Mouse (Mus musculus): ENCODE results near the gene Trpc1. TPM values are rescaled to one million over a fixed set of nuclear protein-coding genes. Genes with fewer than 3 reads are reported as not detected.

Gene Trpc1
- polyA plus RNA-seq, 1 experiment from 2014 or later, result 3.6 TPM

GRCm38 (mm10) chr9:95668306-95668705 lies 81.9 kb downstream of the Trpc1 start:
- no peak overlapping the region for H3K4me3 ChIP-seq (replicated peaks)
- H3K4me1 ChIP-seq, result no peaks in the 10 kb centered on the region
- WGBS, result 66% methylated on average over 5 of the region's 5 CpGs
- H3K36me3 ChIP-seq, result no peaks in the 10 kb centered on the region
- peaks cover 4% of the 10 kb centered on the region for H3K9me3 ChIP-seq (replicated peaks)
- H3K9ac ChIP-seq, result no peak overlapping the region
- H3K27me3 ChIP-seq, result no peaks in the 10 kb centered on the region
- H3K27ac ChIP-seq, result no peak overlapping the region
- no peak overlapping the region for H3K4me2 ChIP-seq
- ATAC-seq (replicated peaks; ENCODE audit: low FRiP score), result no peak

GRCm38 (mm10) chr9:95667836-95668235 lies 82.3 kb downstream of the Trpc1 start:
- H3K4me2 ChIP-seq, result no peak overlapping the region
- WGBS, result 61% methylated on average over 9 of the region's 9 CpGs

DNA sequence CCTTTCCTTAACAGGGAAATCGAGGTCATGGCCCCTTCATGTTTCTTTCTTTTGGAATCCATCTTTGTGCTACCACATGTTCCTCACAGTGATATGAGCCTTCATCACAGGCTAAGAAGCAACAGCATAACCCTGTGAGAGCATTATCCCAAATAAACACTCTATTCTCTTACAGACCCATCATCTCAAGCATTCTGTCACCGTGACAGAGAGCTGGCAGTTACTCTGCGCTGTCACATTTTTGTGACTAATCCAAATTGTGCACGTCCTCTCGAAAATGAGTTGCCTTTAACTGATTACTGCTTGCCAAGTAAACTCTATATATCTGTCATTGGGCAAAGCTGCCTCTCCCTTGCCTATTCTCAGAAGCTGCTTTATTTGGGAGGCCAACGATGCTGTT lies 84.3 kb downstream of the Trpc1 start:
- Histone ChIP-seq H3K9me3 (replicated peaks) (no peaks in the 10 kb centered on the region), H3K9ac (no peak overlapping the region), H3K4me3 (replicated peaks) (no peak overlapping the region), H3K4me1 (no peaks in the 10 kb centered on the region), H3K4me2 (no peak overlapping the region), H3K36me3 (no peaks in the 10 kb centered on the region), H3K27ac (no peak overlapping the region), H3K27me3 (no peaks in the 10 kb centered on the region)
- ATAC-seq (replicated peaks; ENCODE audit: low FRiP score), result no peak
- WGBS, result 82% methylated on average over 6 of the region's 6 CpGs

More at GRCm38 (mm10) chr9:95667836-95668235, 82.3 kb downstream of the Trpc1 start:
- Histone ChIP-seq H3K27ac (no peak overlapping the region), H3K27me3 (no peaks in the 10 kb centered on the region), H3K9ac (no peak overlapping the region), H3K4me3 (replicated peaks) (no peak overlapping the region), H3K4me1 (no peaks in the 10 kb centered on the region), H3K36me3 (no peaks in the 10 kb centered on the region), H3K9me3 (replicated peaks) (peaks cover 4% of the 10 kb centered on the region)
- no peak for ATAC-seq (replicated peaks; ENCODE audit: low FRiP score)

DNA sequence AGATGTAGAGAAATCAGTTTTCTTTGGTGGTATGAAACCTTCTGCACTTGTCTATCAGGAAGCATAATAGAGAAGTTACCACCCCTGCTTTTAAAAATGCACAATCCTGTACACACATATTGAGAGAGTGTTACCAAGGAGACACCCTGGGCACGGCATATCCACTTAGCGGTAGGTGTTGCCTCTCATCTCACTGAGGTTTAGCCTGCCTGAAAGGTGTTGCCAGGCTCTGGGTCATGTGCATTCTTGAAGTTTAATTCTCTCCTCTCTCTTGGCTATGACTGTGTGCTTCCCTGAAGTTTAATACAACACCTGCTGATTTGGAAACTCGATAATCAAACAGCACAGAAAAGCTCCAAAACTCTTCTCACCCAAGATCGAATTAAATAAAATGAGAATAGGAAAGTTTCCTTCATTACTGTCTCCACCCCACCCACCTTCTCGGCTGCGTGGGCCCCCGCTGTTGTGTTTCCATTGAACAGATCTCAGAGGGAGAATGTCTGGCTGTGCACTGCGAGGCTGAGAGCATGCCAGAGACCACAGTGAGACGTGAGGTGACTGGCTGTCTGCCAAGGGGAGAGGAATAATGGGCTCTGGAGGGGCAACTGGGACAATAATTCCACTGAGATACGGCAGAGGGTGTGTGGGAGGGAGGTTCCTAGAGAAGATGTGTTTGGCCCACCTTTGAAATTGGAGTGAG lies 85.7 kb downstream of the Trpc1 start:
- H3K27ac ChIP-seq, result no peak overlapping the region
- 57% methylated on average over 10 of the region's 10 CpGs for WGBS
- H3K4me1 ChIP-seq, result no peaks in the 10 kb centered on the region
- H3K27me3 ChIP-seq, result no peaks in the 10 kb centered on the region
- no peaks in the 10 kb centered on the region for H3K9me3 ChIP-seq (replicated peaks)
- no peak overlapping the region for H3K4me2 ChIP-seq
- no peaks in the 10 kb centered on the region for H3K36me3 ChIP-seq
- no peak for ATAC-seq (replicated peaks; ENCODE audit: low FRiP score)
- no peak overlapping the region for H3K9ac ChIP-seq
- no peak overlapping the region for H3K4me3 ChIP-seq (replicated peaks)

DNA sequence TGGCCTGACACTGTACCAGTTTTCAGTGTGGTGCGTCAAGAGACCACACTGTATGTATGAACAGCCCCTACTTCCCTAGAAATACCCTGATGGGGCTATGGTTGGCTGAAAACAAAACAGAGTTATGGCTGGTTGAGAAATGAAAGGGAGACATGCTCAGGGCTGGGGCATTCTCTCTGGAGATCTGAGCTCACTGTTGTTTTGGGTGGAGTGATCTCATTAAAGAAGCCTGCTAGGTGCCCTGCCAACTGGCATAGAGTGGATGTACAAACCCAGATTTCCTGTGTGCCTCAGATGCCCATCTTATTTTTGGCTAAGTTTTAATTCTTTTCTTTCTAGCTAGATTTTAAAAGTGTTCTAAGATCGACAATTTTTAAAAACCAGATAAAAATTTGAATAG lies 92.2 kb downstream of the Trpc1 start:
- no peaks in the 10 kb centered on the region for H3K27me3 ChIP-seq
- no peak overlapping the region for H3K4me3 ChIP-seq (replicated peaks)
- no peak overlapping the region for H3K27ac ChIP-seq
- no peaks in the 10 kb centered on the region for H3K9me3 ChIP-seq (replicated peaks)
- 82% methylated on average over 2 of the region's 2 CpGs for whole genome bisulfite sequencing
- no peak overlapping the region for H3K4me2 ChIP-seq
- no peak overlapping the region for H3K9ac ChIP-seq
- ATAC-seq (replicated peaks; ENCODE audit: low FRiP score), result no peak
- no peaks in the 10 kb centered on the region for H3K4me1 ChIP-seq
- H3K36me3 ChIP-seq, result no peaks in the 10 kb centered on the region

Other genes with a start within 250 kb of the Trpc1 start
- 135 and 177 TPM in 2 replicates for gene U2surp, start 238.4 kb downstream of the Trpc1 start, polyA plus RNA-seq (2015; fragmentation: Nextera tagmentation; extraction: Ambion mirVana)
- gene Paqr9, start 190.7 kb downstream of the Trpc1 start, polyA plus RNA-seq (2015; fragmentation: Nextera tagmentation; extraction: Ambion mirVana), result 0.95 and 1.1 TPM in 2 replicates
- 1.2 and 3.1 TPM in 2 replicates for gene Pcolce2, start 112.8 kb downstream of the Trpc1 start, polyA plus RNA-seq (2015; fragmentation: Nextera tagmentation; extraction: Ambion mirVana)
- gene Pls1, start 94.9 kb upstream of the Trpc1 start, polyA plus RNA-seq (2015; fragmentation: Nextera tagmentation; extraction: Ambion mirVana), result 17.2 and 18.9 TPM in 2 replicates
- 16.1 and 16.6 TPM in 2 replicates for gene Atr, start 107.2 kb upstream of the Trpc1 start, polyA plus RNA-seq (2015; fragmentation: Nextera tagmentation; extraction: Ambion mirVana)
- gene Xrn1, start 204.4 kb upstream of the Trpc1 start, polyA plus RNA-seq (2015; fragmentation: Nextera tagmentation; extraction: Ambion mirVana), result 17.5 and 19.0 TPM in 2 replicates

Measured in kidney, embryonic 15.5 days (tissue).